Mouse (Mus musculus) intestine, embryonic 14.5 days (tissue): ENCODE results near the gene Dip2b. TPM values are rescaled to one million over a fixed set of nuclear protein-coding genes. Genes with fewer than 3 reads are reported as not detected.

ENCODE experiments used
- ATAC-seq: fragments of 200-750 bp; cut with Nextera tagmentation; replicated peaks from 2 replicates; pipeline ENCODE4 v1.8.0; 2017; ENCODE audit warnings: low read depth, moderate number of reproducible peaks, moderate TSS enrichment, moderate library complexity; ENCODE audit not compliant: low FRiP score, low TSS enrichment
- DNase-seq: peaks from one replicate; pipeline ENCODE4 v3.0.0-alpha.2; 2018; ENCODE audit warnings: low spot score
- H3K27ac ChIP-seq: fragments of 300-500 bp; sonication (generic); 2 replicates; pipeline ENCODE4 v1.5.1; 2014; ENCODE audit warnings: low read depth, mild to moderate bottlenecking, control low read depth
- H3K27me3 ChIP-seq: fragments of 300-500 bp; sonication (generic); replicated peaks from 2 replicates; pipeline ENCODE4 v1.6.1; 2014; ENCODE audit warnings: low read length, control low read depth; ENCODE audit not compliant: control insufficient read depth, insufficient read depth
- H3K36me3 ChIP-seq: fragments of 300-500 bp; sonication (generic); 2 replicates; pipeline ENCODE4 v1.6.1; 2014; ENCODE audit warnings: low read length, control low read depth; ENCODE audit not compliant: control insufficient read depth, insufficient read depth
- H3K4me1 ChIP-seq: fragments of 300-500 bp; sonication (generic); replicated peaks from 2 replicates; pipeline ENCODE4 v1.6.1; 2014; ENCODE audit warnings: low read length, control low read depth, mixed read lengths; ENCODE audit not compliant: control insufficient read depth, insufficient read depth
- H3K4me2 ChIP-seq: fragments of 300-500 bp; sonication (generic); 2 replicates; pipeline ENCODE4 v1.6.1; 2014; ENCODE audit warnings: low read length
- H3K4me3 ChIP-seq: fragments of 300-500 bp; sonication (generic); 2 replicates; pipeline ENCODE4 v1.5.1; 2014; ENCODE audit warnings: low read depth, low read length, control low read depth, mixed read lengths
- H3K9ac ChIP-seq: fragments of 300-500 bp; sonication (generic); 2 replicates; pipeline ENCODE4 v1.6.1; 2014; ENCODE audit warnings: mild to moderate bottlenecking, low read length
- H3K9me3 ChIP-seq: fragments of 300-500 bp; sonication (generic); 2 replicates; pipeline ENCODE4 v1.6.1; 2016; ENCODE audit warnings: low read length, control low read depth; ENCODE audit not compliant: control insufficient read depth
- WGBS: fragments of 180-500 bp; shearing (Covaris S2); extraction: QIAGEN DNeasy Blood & Tissue Kit; methylation state at CpG from one replicate; pipeline ENCODE4 v1.1.7; 2014; 5-methylcytosine and 5-hydroxymethylcytosine counted together
- polyA plus RNA-seq: library from polyadenylated mRNA; unstranded; fragments of >200 nt; fragmentation: Nextera tagmentation; extraction: Ambion mirVana; gene quantifications from 2 replicates; pipeline ENCODE4 v1.2.1, GENCODE M21; 2014

Dip2b gene
- polyA plus RNA-seq, 1 experiment from 2014 or later, result 15.2 TPM

DNA sequence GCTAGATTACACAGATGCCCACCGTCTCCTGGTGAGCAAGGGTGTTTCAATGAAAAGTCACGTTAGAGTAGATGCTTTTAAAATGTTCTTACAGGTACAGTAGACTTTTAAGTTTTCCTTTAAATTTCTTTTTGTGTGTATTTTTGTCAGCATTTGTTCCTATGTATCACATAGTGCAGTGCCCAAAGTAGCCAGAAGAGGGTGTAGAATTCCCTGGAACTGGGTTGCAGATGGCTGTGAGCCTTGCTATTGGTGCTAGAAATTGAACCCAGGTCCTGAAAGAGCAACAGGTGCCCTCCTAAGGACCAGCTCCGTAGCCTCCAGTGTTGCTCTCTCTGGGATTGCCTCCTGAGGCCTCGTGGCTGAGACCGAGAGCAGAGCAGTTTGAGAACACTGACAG, 150.1 kb downstream of the Dip2b start:
- DNase-seq, result no peak
- H3K4me1 ChIP-seq, result no peaks in the 10 kb centered on the region; the same call in 1 of the 2 replicates
- no peaks in the 10 kb centered on the region for H3K27me3 ChIP-seq
- 73% methylated on average over 5 of the region's 5 CpGs for WGBS
- no peak overlapping the region for H3K4me2 ChIP-seq
- no peak overlapping the region for H3K27ac ChIP-seq
- H3K9me3 ChIP-seq, result no peaks in the 10 kb centered on the region
- ATAC-seq, result no peak
- no peak overlapping the region for H3K4me3 ChIP-seq
- peaks cover 80% of the 10 kb centered on the region for H3K36me3 ChIP-seq
- H3K9ac ChIP-seq, result no peak overlapping the region

DNA sequence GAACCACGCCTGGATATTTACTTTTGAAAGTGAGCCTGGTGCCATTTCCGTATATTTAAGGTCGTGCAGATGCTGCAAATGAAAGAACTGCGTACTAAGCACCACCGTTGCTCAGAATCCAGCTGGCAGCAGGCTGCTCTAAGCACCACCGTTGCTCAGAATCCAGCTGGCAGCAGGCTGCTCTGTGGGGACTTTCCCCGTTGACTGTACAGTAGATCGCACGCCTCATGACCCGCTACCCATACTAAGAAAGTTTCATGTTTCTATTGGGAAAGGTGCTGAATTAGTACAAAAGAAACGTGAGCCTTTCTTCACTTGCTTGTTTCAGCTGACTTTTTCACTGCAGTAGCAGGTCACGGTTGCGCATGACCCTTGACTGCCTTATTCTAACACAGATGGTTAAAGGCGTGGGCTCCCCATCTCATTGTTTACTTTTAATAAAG, 150.5 kb downstream of the Dip2b start:
- Histone ChIP-seq H3K9ac (no peak overlapping the region), H3K4me3 (no peak overlapping the region), H3K36me3 (peaks cover 82% of the 10 kb centered on the region), H3K9me3 (no peaks in the 10 kb centered on the region), H3K4me1 (no peaks in the 10 kb centered on the region; the same call in 1 of the 2 replicates), H3K4me2 (no peak overlapping the region), H3K27ac (no peak overlapping the region), H3K27me3 (no peaks in the 10 kb centered on the region)
- 53% methylated on average over 14 of the region's 14 CpGs for WGBS
- DNase-seq (no peak), ATAC-seq (no peak)

DNA sequence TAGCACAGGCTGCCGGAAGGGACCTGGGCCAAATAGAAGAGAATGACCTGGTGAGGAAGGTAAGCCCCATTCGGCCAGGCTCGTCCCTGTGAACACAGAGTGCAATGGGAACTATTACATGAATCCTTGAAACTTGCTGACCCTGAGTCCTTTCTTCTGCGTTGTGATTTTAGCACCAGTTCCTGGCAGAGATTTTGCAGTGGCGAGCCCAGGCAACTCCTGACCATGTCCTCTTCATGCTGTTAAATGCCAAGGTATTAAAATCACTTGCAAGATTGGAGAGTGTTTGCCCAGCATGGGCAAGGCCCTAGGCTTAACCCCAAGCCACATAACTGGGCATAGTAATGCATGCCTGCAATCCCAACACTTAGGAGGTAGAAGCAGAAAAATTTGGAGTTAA, 151.6 kb downstream of the Dip2b start:
- WGBS, result 95% methylated on average over 5 of the region's 5 CpGs
- Histone ChIP-seq H3K4me3 (no peak overlapping the region), H3K27ac (no peak overlapping the region), H3K9ac (no peak overlapping the region), H3K36me3 (peaks cover 83% of the 10 kb centered on the region), H3K4me1 (no peaks in the 10 kb centered on the region; the same call in 1 of the 2 replicates), H3K27me3 (no peaks in the 10 kb centered on the region), H3K9me3 (no peaks in the 10 kb centered on the region), H3K4me2 (no peak overlapping the region)
- DNase-seq, result no peak
- no peak for ATAC-seq

DNA sequence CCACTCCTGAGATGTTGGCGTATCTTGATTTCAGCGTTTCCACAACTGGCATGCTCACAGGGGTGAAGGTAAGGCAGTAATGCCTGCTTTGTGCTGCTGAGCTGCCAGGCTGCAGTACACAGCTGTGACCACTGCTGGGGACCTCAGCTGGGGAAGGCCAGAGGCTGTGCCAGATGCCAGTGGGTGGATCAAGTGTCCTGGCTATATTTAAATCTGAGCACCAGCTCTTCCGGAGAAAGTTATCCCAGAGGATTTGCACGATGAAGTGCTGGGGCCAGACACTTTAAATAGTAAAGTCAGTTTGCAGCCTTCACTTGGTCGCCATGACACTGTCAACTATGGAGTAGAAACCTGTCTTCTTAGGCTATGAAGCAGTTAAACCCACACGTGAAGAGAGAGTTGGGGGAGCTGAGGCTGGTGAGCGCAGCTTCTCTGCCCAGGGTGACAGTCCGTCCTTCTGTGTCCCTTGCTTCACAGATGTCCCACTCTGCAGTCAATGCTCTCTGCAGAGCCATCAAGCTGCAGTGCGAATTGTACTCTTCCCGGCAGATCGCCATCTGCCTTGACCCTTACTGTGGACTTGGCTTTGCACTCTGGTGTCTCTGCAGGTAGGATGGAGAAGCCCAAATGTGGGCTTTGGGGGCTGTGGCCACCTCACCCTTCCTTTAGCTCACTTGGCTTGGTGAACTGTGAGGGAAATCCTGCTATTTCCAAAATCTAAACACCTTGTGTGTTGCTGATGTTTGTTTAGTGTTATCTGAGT, 160.7 kb downstream of the Dip2b start:
- Histone ChIP-seq H3K9me3 (no peaks in the 10 kb centered on the region), H3K36me3 (peaks cover 70% of the 10 kb centered on the region), H3K27me3 (no peaks in the 10 kb centered on the region), H3K4me2 (no peak overlapping the region), H3K9ac (no peak overlapping the region), H3K4me1 (no peaks in the 10 kb centered on the region; the same call in 1 of the 2 replicates), H3K27ac (no peak overlapping the region), H3K4me3 (no peak overlapping the region)
- WGBS, result 87% methylated on average over 11 of the region's 11 CpGs
- ATAC-seq, result no peak
- no peak for DNase-seq

DNA sequence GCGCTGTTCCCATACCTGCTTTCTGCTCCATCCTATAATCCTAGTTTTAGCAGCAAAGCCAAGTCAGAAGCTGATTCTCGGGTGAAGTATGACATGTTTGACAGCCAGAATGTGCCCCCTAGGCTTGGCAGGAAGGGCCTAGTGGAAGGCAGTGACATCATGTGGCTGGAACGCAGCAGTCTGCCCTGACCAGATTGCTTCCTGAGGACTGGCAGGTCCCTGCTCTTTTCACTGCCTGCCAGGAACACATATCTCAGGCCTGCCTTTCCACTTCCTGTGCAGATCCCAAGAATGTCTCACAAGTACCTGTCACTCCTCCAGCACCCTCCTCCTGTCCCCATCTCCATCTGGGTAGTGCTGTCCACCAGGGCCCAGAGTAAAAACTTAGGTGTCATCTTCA, 161.3 kb downstream of the Dip2b start:
- H3K9ac ChIP-seq, result no peak overlapping the region
- 69% methylated on average over 3 of the region's 3 CpGs for WGBS
- H3K4me3 ChIP-seq, result no peak overlapping the region
- DNase-seq (no peak), ATAC-seq (no peak)
- peaks cover 65% of the 10 kb centered on the region for H3K36me3 ChIP-seq
- no peaks in the 10 kb centered on the region for H3K9me3 ChIP-seq
- H3K4me2 ChIP-seq, result no peak overlapping the region
- peaks cover 3% of the 10 kb centered on the region; the same call in 1 of the 2 replicates for H3K4me1 ChIP-seq
- no peak overlapping the region for H3K27ac ChIP-seq
- no peaks in the 10 kb centered on the region for H3K27me3 ChIP-seq

DNA sequence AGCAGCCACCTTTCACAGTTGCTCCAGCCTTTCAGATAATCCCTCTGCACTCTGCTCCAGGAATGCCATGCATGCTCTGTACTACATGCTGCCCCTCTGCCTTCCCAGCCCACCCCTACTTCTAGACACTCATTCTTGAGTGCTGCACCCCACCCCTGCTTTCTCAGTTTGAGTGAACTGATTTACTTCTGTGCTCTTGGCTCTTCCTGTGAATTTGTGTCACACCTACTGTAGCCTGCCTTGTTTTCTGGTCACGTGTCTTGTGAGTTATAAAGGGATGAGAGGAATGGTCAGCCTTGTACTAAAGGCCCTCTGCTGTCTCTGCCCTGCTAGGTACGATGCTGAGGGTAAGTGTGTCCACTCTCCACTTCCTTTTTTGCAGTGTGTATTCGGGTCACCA, 163.3 kb downstream of the Dip2b start:
- Histone ChIP-seq H3K27me3 (no peaks in the 10 kb centered on the region), H3K27ac (no peak overlapping the region), H3K4me2 (no peak overlapping the region), H3K4me1 (peaks cover 7% of the 10 kb centered on the region; the same call in 1 of the 2 replicates), H3K36me3 (peaks cover 55% of the 10 kb centered on the region), H3K4me3 (no peak overlapping the region), H3K9ac (no peak overlapping the region), H3K9me3 (no peaks in the 10 kb centered on the region)
- DNase-seq (no peak), ATAC-seq (no peak)
- WGBS, result 89% methylated on average over 3 of the region's 3 CpGs

DNA sequence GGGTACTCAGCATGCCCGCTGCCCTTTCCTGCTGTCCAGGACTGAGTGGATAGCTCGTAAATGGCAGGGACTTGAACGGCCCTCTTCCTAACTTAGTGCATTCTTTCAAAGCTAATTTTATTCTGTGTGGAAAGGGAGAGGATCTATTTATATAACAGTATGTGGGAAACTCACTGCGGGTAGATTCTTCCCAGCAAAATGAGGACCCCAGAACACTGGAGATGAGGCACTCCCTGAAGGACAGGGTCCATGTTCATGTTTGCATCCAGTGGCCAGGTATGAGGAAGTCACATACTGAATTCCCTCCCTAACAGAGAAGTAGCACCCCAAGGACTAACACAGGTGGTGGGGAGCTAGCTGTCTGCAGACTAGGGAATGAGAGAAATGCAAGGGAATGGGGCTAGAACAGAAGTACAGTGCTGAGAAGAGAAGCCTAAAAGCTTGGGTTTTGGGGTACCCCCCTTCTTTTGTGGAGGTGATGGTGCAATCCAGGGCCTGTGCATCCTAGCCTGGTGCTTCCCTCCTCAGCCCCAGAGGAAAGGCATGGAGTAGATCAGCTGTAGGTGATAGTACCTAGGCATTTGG, 164.1 kb downstream of the Dip2b start:
- Histone ChIP-seq H3K27ac (no peak overlapping the region), H3K4me2 (no peak overlapping the region), H3K9ac (no peak overlapping the region), H3K27me3 (no peaks in the 10 kb centered on the region), H3K9me3 (no peaks in the 10 kb centered on the region), H3K4me1 (peaks cover 7% of the 10 kb centered on the region; the same call in 1 of the 2 replicates), H3K4me3 (no peak overlapping the region), H3K36me3 (peaks cover 60% of the 10 kb centered on the region)
- 82% methylated on average over 4 of the region's 4 CpGs for WGBS
- DNase-seq (no peak), ATAC-seq (no peak)

DNA sequence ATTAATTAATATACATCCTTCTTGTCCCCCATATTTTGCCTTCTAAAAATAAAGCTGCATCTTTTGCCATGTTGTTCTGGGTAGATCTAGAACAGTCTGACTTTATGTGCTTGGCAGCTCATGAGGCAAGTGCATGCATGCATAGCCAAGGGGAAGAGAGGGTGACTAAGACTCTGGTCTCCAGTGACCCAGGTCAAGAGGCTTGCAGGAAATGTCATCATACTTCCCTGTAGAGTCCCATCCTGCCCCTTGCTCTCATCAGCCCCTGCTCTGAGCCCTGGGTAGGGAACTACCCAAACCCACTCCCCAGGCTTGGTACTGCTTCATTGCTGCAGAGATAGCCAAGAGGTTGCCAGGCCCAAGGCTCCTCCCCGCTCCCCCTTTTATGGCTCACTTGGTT, 166.1 kb downstream of the Dip2b start:
- H3K9ac ChIP-seq, result no peak overlapping the region
- no peak overlapping the region for H3K4me2 ChIP-seq
- H3K4me1 ChIP-seq, result peaks cover 7% of the 10 kb centered on the region; the same call in 1 of the 2 replicates
- H3K9me3 ChIP-seq, result no peaks in the 10 kb centered on the region
- H3K27ac ChIP-seq, result no peak overlapping the region
- H3K27me3 ChIP-seq, result no peaks in the 10 kb centered on the region
- no peak overlapping the region for H3K4me3 ChIP-seq
- 62% methylated on average over 1 of the region's 1 CpGs for WGBS
- peaks cover 67% of the 10 kb centered on the region for H3K36me3 ChIP-seq
- ATAC-seq (no peak), DNase-seq (no peak)
